Mouse (Mus musculus) T-helper 1 cell (primary cell): ENCODE data around the gene Ank2.

ENCODE experiments used
- in situ Hi-C: fragments of 300-600 bp; cut with MboI, MseI; formaldehyde crosslinking; loops from one replicate; pipeline ENCODE4 v1.15.1; 2025; ENCODE audit warnings: high pct_unique_total_duplicates

Ank2 gene

DNA sequence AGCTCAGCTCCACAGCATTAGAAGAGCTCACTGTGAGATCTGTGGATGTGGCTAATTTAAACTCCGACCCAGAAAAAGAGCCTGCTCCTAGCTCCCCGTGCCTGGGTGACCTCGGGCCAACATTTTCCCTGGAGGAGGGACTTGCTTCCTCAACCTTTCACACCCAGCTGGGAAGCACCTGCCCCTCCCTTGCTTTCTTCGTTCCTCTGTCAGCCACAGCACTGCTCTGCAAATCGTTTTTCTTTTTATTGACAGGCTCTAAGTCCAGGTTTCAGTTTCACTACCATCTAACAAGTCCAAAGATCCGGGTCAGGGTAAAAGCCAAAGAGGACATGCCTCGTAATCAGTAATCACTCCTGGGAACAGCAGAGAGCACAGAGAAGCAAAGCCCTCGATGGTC lies 375.8 kb downstream of the Ank2 start:
- in situ Hi-C loops: no loop called here

DNA sequence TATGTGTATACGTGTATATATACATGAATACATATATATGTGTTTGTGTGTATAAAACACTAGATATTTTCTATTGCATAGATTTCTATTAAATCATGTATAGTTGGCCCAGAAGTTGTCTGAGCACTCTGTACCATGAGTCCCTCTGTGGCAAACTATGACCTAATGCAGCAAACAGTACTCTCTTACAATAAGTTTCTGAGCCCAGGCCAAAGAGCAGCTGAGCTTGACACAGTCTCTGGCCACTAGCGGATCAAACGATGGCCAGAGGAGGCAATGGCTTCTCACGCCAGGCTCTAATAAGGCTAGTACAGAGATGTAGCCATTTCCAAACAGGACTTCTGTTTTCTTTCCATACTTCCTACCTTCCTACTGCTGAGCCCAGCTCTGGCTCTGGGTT lies 380.4 kb downstream of the Ank2 start:
- in situ Hi-C loops: no loop called here

DNA sequence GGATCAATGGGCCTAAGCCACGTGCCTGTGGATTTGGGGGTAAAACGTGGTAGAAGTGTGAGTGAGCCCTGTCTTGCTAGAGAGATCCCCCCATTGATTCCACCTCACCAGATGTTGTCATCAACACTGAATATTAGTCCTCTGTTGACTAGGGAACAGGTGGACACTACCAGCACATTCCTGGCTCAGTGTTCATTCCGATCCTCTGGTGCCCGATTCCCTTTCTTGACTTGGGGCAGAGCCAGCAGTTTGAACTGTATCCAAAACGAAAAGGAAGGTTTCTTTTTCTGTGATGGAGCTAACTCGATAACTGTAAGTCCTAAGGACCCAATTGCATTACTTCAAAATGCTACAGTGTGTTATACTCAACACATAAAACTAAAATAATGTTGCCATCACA lies 382.9 kb downstream of the Ank2 start:
- in situ Hi-C loops: no loop called here

DNA sequence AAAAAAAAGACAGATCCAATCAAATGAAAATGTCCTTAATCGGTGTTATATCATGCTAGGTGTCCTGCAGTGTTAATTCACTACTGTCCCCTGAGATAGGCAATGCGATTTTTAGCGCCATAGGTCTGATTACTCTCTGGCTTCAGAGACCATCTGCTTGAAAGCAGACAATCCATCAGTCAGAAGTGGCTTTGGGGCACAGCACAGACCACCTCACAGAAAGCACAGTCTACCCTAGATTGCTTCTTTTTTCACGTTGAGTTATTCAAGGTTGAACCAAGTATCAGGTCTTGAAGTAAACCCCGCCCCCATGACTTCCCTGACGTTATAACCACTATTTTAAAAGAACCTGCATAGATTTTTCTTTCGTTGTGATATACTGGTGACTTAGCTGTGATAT lies 385.9 kb downstream of the Ank2 start:
- in situ Hi-C loops: no loop called here

DNA sequence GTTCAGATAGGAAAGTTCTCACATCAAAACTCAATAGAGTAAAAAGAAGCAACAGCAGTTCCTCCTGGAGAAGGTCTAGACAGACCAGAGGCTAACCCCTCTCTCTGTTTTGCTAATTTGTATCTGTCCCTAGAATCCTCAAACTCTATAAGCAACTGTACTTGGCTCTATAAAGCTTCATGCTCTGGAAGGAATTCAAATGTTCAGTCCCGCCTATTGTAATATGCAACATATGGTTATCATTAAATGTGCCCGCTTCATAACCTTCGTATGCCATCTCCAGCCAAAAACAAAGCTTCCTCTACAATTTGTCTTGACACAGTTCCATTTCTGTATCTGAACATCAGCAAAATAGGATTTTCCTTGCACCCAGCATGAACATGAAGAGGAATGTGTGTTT lies 389.7 kb downstream of the Ank2 start:
- in situ Hi-C loops: no loop called here

DNA sequence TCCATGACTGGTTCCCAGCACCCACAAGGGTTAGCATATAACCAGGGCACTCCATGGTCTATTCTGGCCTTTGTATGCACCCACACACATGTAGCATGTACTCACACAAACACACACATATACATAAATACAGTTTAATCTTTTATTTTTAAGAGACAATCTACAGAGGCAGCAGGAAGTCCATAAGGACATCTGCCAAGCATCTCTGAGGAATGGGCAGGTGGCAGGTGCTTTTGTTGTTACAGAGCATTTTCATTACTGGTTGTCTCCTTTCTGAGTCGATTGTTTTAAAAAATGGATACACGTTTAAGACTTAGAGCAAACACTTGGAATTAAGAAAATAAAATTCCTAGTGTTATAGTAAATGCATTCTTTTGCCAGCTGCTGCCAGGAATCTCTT lies 390.7 kb downstream of the Ank2 start:
- in situ Hi-C loops: no loop called here

GRCm38 (mm10) chr3:127107281-127107680 lies 391.9 kb downstream of the Ank2 start:
- in situ Hi-C loops: no loop called here

DNA sequence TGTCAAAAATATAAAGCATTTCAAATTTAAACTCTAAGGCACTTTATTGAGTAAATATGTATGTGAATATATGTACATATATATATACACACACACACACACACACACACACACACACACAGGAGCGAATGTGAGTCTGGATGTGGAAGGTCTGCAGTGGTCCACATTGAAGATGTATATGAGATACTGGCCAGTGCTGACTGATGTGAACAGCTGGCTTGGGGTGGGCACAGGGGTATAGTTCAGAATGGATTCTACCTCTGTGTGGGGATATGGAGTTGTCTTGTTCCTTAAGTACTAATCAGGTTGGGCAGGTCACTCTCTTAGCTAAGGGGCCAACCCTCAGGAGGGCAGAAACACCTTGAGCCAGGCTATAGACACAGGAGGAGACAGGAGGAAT lies 397.8 kb downstream of the Ank2 start:
- in situ Hi-C loops: no loop called here

DNA sequence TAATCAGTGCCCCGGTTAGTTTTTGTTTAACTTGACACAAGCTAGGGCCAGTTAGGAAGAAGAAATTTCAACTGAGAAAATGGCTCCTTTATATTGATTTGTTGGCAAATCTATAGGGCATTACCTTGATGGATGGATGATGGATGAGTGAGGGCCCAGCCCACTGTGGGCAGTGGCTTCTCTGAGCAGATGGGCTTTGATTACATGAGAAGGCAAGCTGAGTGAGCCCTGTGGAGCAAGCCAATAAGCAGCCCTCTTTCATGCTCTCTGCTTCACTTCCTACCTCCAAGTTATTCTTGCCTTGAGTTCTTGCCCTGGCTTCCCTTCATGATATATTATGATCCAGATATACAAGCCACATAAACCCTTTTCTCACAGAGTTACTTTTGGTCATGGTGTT lies 401.4 kb downstream of the Ank2 start:
- in situ Hi-C loops: no loop called here

DNA sequence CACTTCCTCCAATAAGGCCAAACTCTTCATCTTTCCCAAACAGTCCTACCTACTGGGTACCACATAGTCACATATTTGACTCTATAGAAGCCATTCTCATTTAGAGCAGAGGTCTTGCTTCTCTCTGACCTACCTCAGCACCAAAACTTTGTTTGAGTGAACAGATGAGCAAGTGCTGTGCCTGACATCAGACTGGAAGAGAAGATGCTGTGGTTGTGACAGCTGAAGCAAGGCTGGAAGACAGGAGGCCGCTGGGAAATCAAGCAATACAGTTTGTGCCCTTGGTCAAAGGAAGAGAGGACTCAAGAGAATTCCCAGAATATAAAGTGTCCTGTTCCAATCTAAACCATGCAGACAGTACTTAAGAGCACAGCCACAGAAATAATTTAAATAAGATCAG lies 402.0 kb downstream of the Ank2 start:
- in situ Hi-C loops: no loop called here

DNA sequence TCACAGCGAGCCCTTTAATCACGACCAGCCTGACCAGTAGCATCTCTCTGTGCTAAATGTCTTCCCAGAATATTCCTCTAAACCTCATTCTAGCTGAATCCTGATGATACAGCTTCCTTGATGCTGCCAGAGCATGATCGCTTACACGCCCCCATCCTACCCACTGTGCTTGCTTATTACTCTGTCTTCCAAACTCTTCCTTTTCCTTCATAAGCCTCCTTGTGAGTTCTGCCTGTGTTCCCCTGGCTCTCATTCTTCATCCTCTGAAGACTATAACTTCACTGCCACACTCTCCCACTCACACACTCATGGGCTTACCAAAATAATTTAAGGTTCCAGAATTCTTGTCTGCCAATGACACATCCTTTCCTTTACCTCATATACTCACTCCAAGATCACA lies 405.5 kb downstream of the Ank2 start:
- in situ Hi-C loops: no loop called here

GRCm38 (mm10) chr3:127087574-127087973 lies 411.6 kb downstream of the Ank2 start:
- in situ Hi-C loops: no loop called here

GRCm38 (mm10) chr3:127086834-127087506 lies 412.2 kb downstream of the Ank2 start:
- in situ Hi-C loops: no loop called here

- in situ Hi-C loops: no loop called here
These were observed 421.8 kb downstream of the Ank2 start for GRCm38 (mm10) chr3:127077369-127077768.

- in situ Hi-C loops: no loop called here
These were observed 423.4 kb downstream of the Ank2 start for GRCm38 (mm10) chr3:127075531-127076280.

DNA sequence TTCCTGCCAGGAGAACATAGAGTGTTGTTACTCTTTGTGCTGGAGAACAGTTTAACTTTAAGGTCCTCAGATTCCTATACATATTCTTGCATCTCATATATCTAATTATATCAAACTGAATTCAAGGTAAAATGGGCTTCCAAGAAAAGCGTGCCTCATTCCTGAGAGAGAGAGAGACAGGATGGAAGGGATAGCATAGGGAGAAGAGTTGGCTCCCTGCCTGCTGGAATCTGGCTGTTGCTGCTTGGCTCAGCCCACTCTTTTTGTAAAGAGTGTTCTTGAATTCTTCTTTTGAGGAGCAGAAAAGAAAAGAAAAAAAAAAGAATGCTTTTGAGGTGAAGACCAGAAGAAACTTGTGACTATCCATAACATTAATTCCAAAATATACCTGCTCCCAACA lies 427.7 kb downstream of the Ank2 start:
- in situ Hi-C loops: no loop called here

- in situ Hi-C loops: no loop called here
These were observed 435.3 kb downstream of the Ank2 start for GRCm38 (mm10) chr3:127063654-127064386.

DNA sequence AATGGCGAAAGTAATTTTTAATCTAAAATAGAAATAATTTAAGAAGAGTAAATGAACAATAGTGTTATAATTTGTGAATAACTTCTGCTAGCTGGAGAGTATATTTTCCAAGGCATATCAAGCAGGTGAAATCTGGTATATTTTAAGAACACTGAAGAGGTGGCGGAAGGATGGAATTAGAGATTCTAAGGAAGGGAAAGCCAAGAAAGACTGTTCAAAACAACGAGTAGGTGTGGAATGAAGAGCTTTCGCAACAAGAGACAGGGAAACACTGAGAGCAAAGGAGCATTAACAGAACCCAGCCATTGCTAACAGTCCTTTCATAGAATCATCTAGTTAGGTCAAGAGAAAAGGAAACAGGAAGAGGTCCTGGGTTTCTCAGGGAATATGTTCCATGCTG lies 439.5 kb downstream of the Ank2 start:
- in situ Hi-C loops: no loop called here

- in situ Hi-C loops: no loop called here
These were observed 457.9 kb downstream of the Ank2 start for GRCm38 (mm10) chr3:127041288-127041687.

GRCm38 (mm10) chr3:127038570-127038969 lies 460.6 kb downstream of the Ank2 start:
- in situ Hi-C loops: no loop called here

GRCm38 (mm10) chr3:127036118-127036517 lies 463.0 kb downstream of the Ank2 start:
- in situ Hi-C loops: no loop called here

- in situ Hi-C loops: no loop called here
These were observed 463.6 kb downstream of the Ank2 start for GRCm38 (mm10) chr3:127035540-127035939.

DNA sequence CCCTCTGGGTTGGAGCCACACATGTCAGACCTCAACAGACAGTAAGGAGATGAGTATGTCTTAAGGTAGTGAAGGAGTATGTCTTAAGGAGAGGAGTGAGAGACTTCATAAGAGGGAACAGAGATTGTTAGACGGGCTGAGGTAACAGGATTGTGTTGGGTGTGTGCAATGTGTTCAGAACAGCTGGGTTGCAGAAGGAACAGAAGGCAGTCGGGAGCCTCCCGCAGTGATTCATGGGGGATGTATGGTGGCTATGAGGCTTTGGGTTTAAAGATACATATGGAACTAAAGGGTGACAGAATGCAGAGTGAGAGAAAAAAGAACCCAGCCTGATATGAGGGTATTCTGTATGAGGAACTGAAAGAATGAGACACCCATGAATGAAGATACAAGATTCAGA lies 464.2 kb downstream of the Ank2 start:
- in situ Hi-C loops: no loop called here
